Mouse (Mus musculus): ENCODE results near the gene Eef2k.
"Not testable (repeated sequence)": the region's sequence is repeated elsewhere in the genome, so short reads cannot be mapped to it uniquely, and the experiment has no call there.

Eef2k gene

DNA sequence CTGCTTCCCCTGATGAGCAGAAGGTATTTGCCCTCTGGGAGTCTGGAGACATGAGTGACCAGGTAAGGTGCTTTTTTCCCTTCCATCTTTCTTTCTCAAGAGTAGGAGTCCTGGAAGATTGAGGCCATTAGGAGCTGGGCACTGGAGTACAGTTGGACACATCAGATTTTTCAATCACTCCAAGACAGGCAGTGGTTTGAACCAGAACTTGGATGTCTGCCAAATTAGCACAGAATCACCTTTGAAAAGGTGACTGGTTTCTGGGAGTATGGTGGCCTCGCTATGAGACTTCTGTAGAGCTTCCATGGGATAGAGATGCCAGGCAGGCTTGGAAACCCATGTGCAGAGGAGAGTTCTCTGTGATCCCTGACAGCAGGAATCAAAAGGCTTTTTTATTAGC is 99.9 kb downstream of the Eef2k start:
- no peak for DNase-seq

DNA sequence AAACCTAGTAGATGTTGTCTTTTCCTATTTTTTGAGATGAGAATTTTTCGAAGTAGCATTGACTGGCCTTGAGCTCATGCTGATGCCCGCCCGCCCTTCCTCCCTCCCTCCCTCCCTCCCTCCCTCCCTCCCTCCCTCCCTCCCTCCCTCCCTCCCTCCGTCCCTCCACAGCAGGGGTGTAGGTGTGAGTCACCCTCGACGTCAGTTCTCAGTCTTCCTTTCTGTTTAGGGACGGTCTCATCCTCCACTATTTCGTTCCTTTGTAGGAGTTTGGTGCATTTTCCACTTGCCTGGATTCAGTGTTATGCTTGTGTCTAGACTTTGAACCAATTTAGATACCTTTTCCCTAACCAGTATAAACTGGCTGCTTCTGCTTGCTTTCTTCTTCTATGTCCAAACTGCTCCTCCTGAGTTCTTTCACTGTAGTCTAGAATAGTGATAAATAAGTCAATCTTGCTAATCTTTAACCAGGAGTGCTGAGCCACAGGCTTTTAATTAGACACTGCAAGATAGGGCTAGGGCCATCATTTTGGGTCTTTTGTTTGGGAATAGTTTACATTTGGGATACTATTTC is 101.4 kb downstream of the Eef2k start:
- no peak for DNase-seq

DNA sequence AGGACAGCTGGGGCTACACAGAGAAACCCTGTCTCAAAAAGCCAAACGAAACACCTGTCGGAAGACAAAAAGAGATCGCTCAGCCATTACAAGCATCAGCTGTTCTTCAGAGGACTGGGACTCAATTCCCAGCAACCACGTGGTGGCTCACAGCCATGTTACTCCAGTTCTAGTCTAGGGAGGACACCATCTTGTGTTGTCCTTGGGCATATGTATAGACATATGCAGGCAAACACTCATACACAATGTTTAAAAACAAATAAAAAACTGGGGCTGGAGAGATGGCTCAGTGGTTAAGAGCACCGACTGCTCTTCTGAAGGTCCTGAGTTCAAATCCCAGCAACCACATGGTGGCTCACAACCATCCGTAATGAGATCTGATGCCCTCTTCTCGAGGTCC is 111.0 kb downstream of the Eef2k start:
- not testable (repeated sequence) for DNase-seq

Data from cerebellum, adult 9-10 months (tissue).